Mouse (Mus musculus) liver, embryonic 14.5 days (tissue): ENCODE measurements around the gene Elmo2. TPM values are rescaled to one million over a fixed set of nuclear protein-coding genes. Genes with fewer than 3 reads are reported as not detected.

Experiments used
- ATAC-seq: fragments of 200-750 bp; cut with Nextera tagmentation; 2 replicates; pipeline ENCODE4 v1.8.0; 2017; ENCODE audit warnings: moderate number of reproducible peaks, mild to moderate bottlenecking, moderate library complexity; ENCODE audit not compliant: insufficient read depth
- DNase-seq, 3 experiments: peaks; one replicate each; pipeline ENCODE4 v3.0.0-alpha.2; 2012 to 2013; ENCODE audit warnings: low read depth in 3 of 3, low spot score in 3 of 3
- H3K27ac ChIP-seq: fragments of 300-500 bp; sonication (generic); 2 replicates; pipeline ENCODE4 v1.5.1; 2014; ENCODE audit warnings: moderate library complexity, mild to moderate bottlenecking, control low read depth, inconsistent platforms
- H3K27me3 ChIP-seq: fragments of 300-500 bp; sonication (generic); 2 replicates; pipeline ENCODE4 v1.6.1; 2014; ENCODE audit warnings: mild to moderate bottlenecking, low read length, moderate library complexity; ENCODE audit not compliant: control insufficient read depth, insufficient read depth
- H3K36me3 ChIP-seq: fragments of 300-500 bp; sonication (generic); replicated peaks from 2 replicates; pipeline ENCODE4 v1.6.1; 2014; ENCODE audit warnings: low read depth; ENCODE audit not compliant: control insufficient read depth, insufficient read depth
- H3K4me1 ChIP-seq, 2 experiments: fragments of 200-500 bp in 1 of 2; fragments of 300-500 bp in 1 of 2; sonication (generic) in 1 of 2; replicated peaks; 2 replicates each; pipeline ENCODE4 v1.6.1; 2012 to 2014; ENCODE audit warnings: antibody characterized with exemption in 1 of 2, inconsistent platforms in 1 of 2, low read length in 1 of 2; ENCODE audit not compliant: control insufficient read depth in 2 of 2, insufficient read depth in 2 of 2
- H3K4me2 ChIP-seq: fragments of 300-500 bp; sonication (generic); 2 replicates; pipeline ENCODE4 v1.6.1; 2014; ENCODE audit warnings: low read depth, mild to moderate bottlenecking, control low read depth, moderate library complexity
- H3K4me3 ChIP-seq, 2 experiments: fragments of 200-500 bp in 1 of 2; fragments of 300-500 bp in 1 of 2; sonication (generic) in 1 of 2; 2 replicates each; pipeline ENCODE4 v1.5.1; 2012 to 2014; ENCODE audit warnings: low read depth in 2 of 2, low read length in 2 of 2, mild to moderate bottlenecking in 2 of 2, control low read depth in 1 of 2, inconsistent platforms in 1 of 2, moderate library complexity in 1 of 2; ENCODE audit not compliant: insufficient read depth in 1 of 2
- H3K9ac ChIP-seq: fragments of 300-500 bp; sonication (generic); replicated peaks from 2 replicates; pipeline ENCODE4 v1.6.1; 2014; ENCODE audit warnings: mild to moderate bottlenecking, control low read depth, moderate library complexity
- H3K9me3 ChIP-seq: fragments of 300-500 bp; sonication (generic); 2 replicates; pipeline ENCODE4 v1.6.1; 2016; ENCODE audit warnings: low read length, mixed read lengths; ENCODE audit not compliant: control insufficient read depth
- CTCF ChIP-seq: IDR thresholded peaks from 2 replicates; pipeline ENCODE4 v1.5.1; 2016; ENCODE audit warnings: antibody characterized with exemption, low read depth, control low read depth
- EP300 ChIP-seq: IDR thresholded peaks from 2 replicates; pipeline ENCODE4 v1.6.1; 2016; ENCODE audit warnings: antibody characterized with exemption, low read depth
- WGBS: fragments of 180-500 bp; shearing (Covaris S2); extraction: QIAGEN DNeasy Blood & Tissue Kit; methylation state at CpG from one replicate; pipeline ENCODE4 v1.1.7; 2014; ENCODE audit not compliant: insufficient replicate concordance; 5-methylcytosine and 5-hydroxymethylcytosine counted together
- polyA plus RNA-seq, 2 experiments: library from polyadenylated mRNA; depleted of rRNA in 1 of 2; stranded (reverse) in 1 of 2; unstranded in 1 of 2; fragments of >200 nt; fragmentation: Nextera tagmentation in 1 of 2; extraction: Ambion mirVana in 1 of 2; gene quantifications; 2 replicates each; pipeline versions ENCODE4 v1.2.1 to v1.2.3; 2012 to 2014

Elmo2 gene
- polyA plus RNA-seq, 2 experiments, result 10.2 to 13.1 TPM

- Histone ChIP-seq H3K4me3 (no peak overlapping the region), H3K27me3 (no peaks in the 10 kb centered on the region), H3K4me2 (no peak overlapping the region), H3K9me3 (no peaks in the 10 kb centered on the region), H3K9ac (no peak overlapping the region), H3K4me1 (no peaks in the 10 kb centered on the region; a peak in 1 of 4 replicates), H3K27ac (no peak overlapping the region), H3K36me3 (peaks cover 3% of the 10 kb centered on the region)
- TF ChIP-seq EP300, result no peak
- TF ChIP-seq CTCF, result no peak
- DNase-seq, result no peak
- ATAC-seq, result no peak
- WGBS, result 60% methylated on average over 8 of the region's 8 CpGs
These were observed 25.9 kb downstream of the Elmo2 start for GRCm38 (mm10) chr2:165300424-165300823.

- no peak overlapping the region for H3K4me3 ChIP-seq
- ATAC-seq, result no peak
- no peaks in the 10 kb centered on the region for H3K4me1 ChIP-seq
- H3K9ac ChIP-seq, result no peak overlapping the region
- no peaks in the 10 kb centered on the region; the same call in none of the 2 replicates for H3K36me3 ChIP-seq
- H3K27ac ChIP-seq, result no peak overlapping the region
- no peaks in the 10 kb centered on the region for H3K9me3 ChIP-seq
- no peaks in the 10 kb centered on the region for H3K27me3 ChIP-seq
- no peak overlapping the region for H3K4me2 ChIP-seq
- whole genome bisulfite sequencing, result 73% methylated on average over 11 of the region's 11 CpGs
- DNase-seq, result no peak
- no peak for TF ChIP-seq EP300
These were observed 28.9 kb downstream of the Elmo2 start for GRCm38 (mm10) chr2:165297429-165297828.

- no peak overlapping the region for H3K4me2 ChIP-seq
- DNase-seq (no peak), ATAC-seq (no peak)
- no peak overlapping the region for H3K4me3 ChIP-seq
- TF ChIP-seq EP300 (no peak), CTCF (no peak)
- no peaks in the 10 kb centered on the region for H3K4me1 ChIP-seq
- no peak overlapping the region for H3K27ac ChIP-seq
- no peaks in the 10 kb centered on the region for H3K9me3 ChIP-seq
- no peak overlapping the region for H3K9ac ChIP-seq
- no peaks in the 10 kb centered on the region; the same call in none of the 2 replicates for H3K36me3 ChIP-seq
- no peaks in the 10 kb centered on the region for H3K27me3 ChIP-seq
- 84% methylated on average over 18 of the region's 18 CpGs for WGBS
These were observed 29.7 kb downstream of the Elmo2 start for GRCm38 (mm10) chr2:165296571-165296970.

- no peak overlapping the region; a peak in 1 of 4 replicates for H3K4me3 ChIP-seq
- H3K27me3 ChIP-seq, result no peaks in the 10 kb centered on the region
- H3K9me3 ChIP-seq, result no peaks in the 10 kb centered on the region
- WGBS, result 56% methylated on average over 18 of the region's 18 CpGs
- H3K9ac ChIP-seq, result no peak overlapping the region
- peaks cover 8% of the 10 kb centered on the region in 2 experiments for H3K4me1 ChIP-seq
- ATAC-seq (no peak), DNase-seq (no peak)
- H3K4me2 ChIP-seq, result peak overlapping the region; percentile 67
- no peaks in the 10 kb centered on the region for H3K36me3 ChIP-seq
- H3K27ac ChIP-seq, result no peak overlapping the region
- TF ChIP-seq EP300 (no peak), CTCF (no peak)
These were observed 37.8 kb downstream of the Elmo2 start for GRCm38 (mm10) chr2:165288315-165289031.

GRCm38 (mm10) chr2:165287202-165287984 is 38.9 kb downstream of the Elmo2 start, which contains the start of gene Slc35c2:
Gene Slc35c2 (minus strand): TSS chr2:165287869.
- Histone ChIP-seq H3K9ac (peak within 1 kb of the TSS; percentile 74), H3K36me3 (no peaks in the 10 kb centered on the region), H3K4me1 (peaks cover 8% of the 10 kb centered on the region in 2 experiments), H3K27me3 (no peaks in the 10 kb centered on the region), H3K4me3 (peak within 1 kb of the TSS; percentile 80 to 88), H3K4me2 (peak within 1 kb of the TSS; percentile 67), H3K27ac (no peak within 1 kb of the TSS), H3K9me3 (no peaks in the 10 kb centered on the region)
- ATAC-seq, result peak; percentile 80
- TF ChIP-seq EP300 (no peak), CTCF (peak; percentile 41; the same call in 1 of the 2 replicates)
- WGBS, result under 1% methylated on average over 49 of the region's 49 CpGs
- peak; percentile 67 to 71 (median 70) for DNase-seq
